Mouse (Mus musculus): ENCODE results near the gene Mfsd6.

- TF ChIP-seq CTCF (IDR thresholded peaks at IDR 0.05; ENCODE audit: low read depth, low read length) (no peak), POLR2A (IDR thresholded peaks at IDR 0.05; ENCODE audit: insufficient read depth, low read length) (no peak), EP300 (IDR thresholded peaks at IDR 0.05; ENCODE audit: insufficient read depth, low read depth, low read length) (no peak)
These were observed 72.1 kb downstream of the Mfsd6 start for GRCm38 (mm10) chr1:52655153-52655552.

Measured in ES-Bruce4 (cell line).